Mouse (Mus musculus): ENCODE results near the gene Srcin1. TPM values are rescaled to one million over a fixed set of nuclear protein-coding genes. Genes with fewer than 3 reads are reported as not detected.

Srcin1 gene
- polyA plus RNA-seq, 1 experiment from 2014 or later, result 6.5 TPM

GRCm38 (mm10) chr11:97536835-97537579 is 39.0 kb downstream of the Srcin1 start:
- H3K9me3 ChIP-seq, result no peaks in the 10 kb centered on the region
- H3K4me1 ChIP-seq, result peaks cover 63% of the 10 kb centered on the region
- peak overlapping the region; percentile 55 for H3K4me2 ChIP-seq (replicated peaks)
- peak overlapping the region; percentile 35 for H3K4me3 ChIP-seq
- H3K36me3 ChIP-seq, result peaks cover 5% of the 10 kb centered on the region; the same call in 1 of the 2 replicates
- WGBS, result 1% methylated on average over 36 of the region's 36 CpGs
- peaks cover 82% of the 10 kb centered on the region for H3K27me3 ChIP-seq
- peak overlapping the region; percentile 46 for H3K9ac ChIP-seq (replicated peaks)
- no peak overlapping the region for H3K27ac ChIP-seq (replicated peaks)
- ATAC-seq (ENCODE audit: low FRiP score, low read depth), result peak; percentile 54; the same call in 1 of the 2 replicates

GRCm38 (mm10) chr11:97536083-97536747 is 39.8 kb downstream of the Srcin1 start:
- H3K4me1 ChIP-seq, result peaks cover 70% of the 10 kb centered on the region
- H3K4me2 ChIP-seq (replicated peaks), result peak overlapping the region; percentile 55
- ATAC-seq (ENCODE audit: low FRiP score, low read depth), result no peak
- H3K4me3 ChIP-seq, result peak overlapping the region; percentile 35; the same call in 1 of the 2 replicates
- no peak overlapping the region for H3K27ac ChIP-seq (replicated peaks)
- H3K9ac ChIP-seq (replicated peaks), result no peak overlapping the region
- H3K36me3 ChIP-seq, result peaks cover 5% of the 10 kb centered on the region; the same call in 1 of the 2 replicates
- no peaks in the 10 kb centered on the region for H3K9me3 ChIP-seq
- H3K27me3 ChIP-seq, result peaks cover 77% of the 10 kb centered on the region
- 16% methylated on average over 35 of the region's 35 CpGs for WGBS

GRCm38 (mm10) chr11:97535660-97536059 is 40.3 kb downstream of the Srcin1 start:
- ATAC-seq (ENCODE audit: low FRiP score, low read depth), result no peak
- Histone ChIP-seq H3K4me3 (no peak overlapping the region), H3K36me3 (peaks cover 5% of the 10 kb centered on the region; the same call in 1 of the 2 replicates), H3K4me2 (replicated peaks) (no peak overlapping the region), H3K9me3 (no peaks in the 10 kb centered on the region), H3K4me1 (peaks cover 66% of the 10 kb centered on the region), H3K9ac (replicated peaks) (no peak overlapping the region), H3K27me3 (peaks cover 76% of the 10 kb centered on the region), H3K27ac (replicated peaks) (no peak overlapping the region)
- 45% methylated on average over 5 of the region's 5 CpGs for WGBS

- no peak overlapping the region for H3K27ac ChIP-seq (replicated peaks)
- H3K4me3 ChIP-seq, result peak overlapping the region; percentile 21; the same call in 1 of the 2 replicates
- no peak for ATAC-seq (ENCODE audit: low FRiP score, low read depth)
- H3K9ac ChIP-seq (replicated peaks), result no peak overlapping the region
- H3K27me3 ChIP-seq, result peaks cover 80% of the 10 kb centered on the region
- 22% methylated on average over 5 of the region's 5 CpGs for WGBS
- no peak overlapping the region for H3K4me2 ChIP-seq (replicated peaks)
- H3K4me1 ChIP-seq, result peaks cover 62% of the 10 kb centered on the region
- H3K9me3 ChIP-seq, result no peaks in the 10 kb centered on the region
- peaks cover 8% of the 10 kb centered on the region; the same call in 1 of the 2 replicates for H3K36me3 ChIP-seq
Measured at GRCm38 (mm10) chr11:97535308-97535630, 40.7 kb downstream of the Srcin1 start.

GRCm38 (mm10) chr11:97534442-97535307 is 41.3 kb downstream of the Srcin1 start:
- Histone ChIP-seq H3K4me3 (peak overlapping the region; percentile 21), H3K4me2 (replicated peaks) (peak overlapping the region; percentile 38), H3K9ac (replicated peaks) (peak overlapping the region; percentile 29; the same call in 1 of the 2 replicates), H3K36me3 (peaks cover 9% of the 10 kb centered on the region), H3K4me1 (peaks cover 56% of the 10 kb centered on the region), H3K27me3 (peaks cover 81% of the 10 kb centered on the region), H3K27ac (replicated peaks) (no peak overlapping the region), H3K9me3 (no peaks in the 10 kb centered on the region)
- WGBS, result 5% methylated on average over 94 of the region's 95 CpGs
- no peak for ATAC-seq (ENCODE audit: low FRiP score, low read depth)

- H3K27ac ChIP-seq (replicated peaks), result no peak overlapping the region
- H3K27me3 ChIP-seq, result peaks cover 74% of the 10 kb centered on the region
- H3K9ac ChIP-seq (replicated peaks), result no peak overlapping the region
- H3K36me3 ChIP-seq, result peaks cover 9% of the 10 kb centered on the region
- peaks cover 53% of the 10 kb centered on the region for H3K4me1 ChIP-seq
- WGBS, result 27% methylated on average over 7 of the region's 7 CpGs
- ATAC-seq (ENCODE audit: low FRiP score, low read depth), result no peak
- no peak overlapping the region for H3K4me2 ChIP-seq (replicated peaks)
- no peak overlapping the region for H3K4me3 ChIP-seq
- H3K9me3 ChIP-seq, result no peaks in the 10 kb centered on the region
Measured at GRCm38 (mm10) chr11:97533653-97534052, 42.3 kb downstream of the Srcin1 start.

GRCm38 (mm10) chr11:97532950-97533582 is 42.9 kb downstream of the Srcin1 start:
- Histone ChIP-seq H3K4me1 (peaks cover 53% of the 10 kb centered on the region), H3K9ac (replicated peaks) (no peak overlapping the region), H3K4me2 (replicated peaks) (peak overlapping the region; percentile 63), H3K36me3 (peaks cover 9% of the 10 kb centered on the region), H3K27me3 (peaks cover 69% of the 10 kb centered on the region), H3K27ac (replicated peaks) (no peak overlapping the region), H3K9me3 (no peaks in the 10 kb centered on the region), H3K4me3 (no peak overlapping the region)
- WGBS, result 12% methylated on average over 17 of the region's 20 CpGs
- ATAC-seq (ENCODE audit: low FRiP score, low read depth), result peak; percentile 53

- Histone ChIP-seq H3K4me1 (peaks cover 47% of the 10 kb centered on the region), H3K9me3 (no peaks in the 10 kb centered on the region), H3K27me3 (peaks cover 62% of the 10 kb centered on the region), H3K27ac (replicated peaks) (no peak overlapping the region), H3K4me3 (no peak overlapping the region; the same call in 1 of the 2 replicates), H3K36me3 (peaks cover 9% of the 10 kb centered on the region), H3K9ac (replicated peaks) (peak overlapping the region; percentile 38; the same call in 1 of the 2 replicates), H3K4me2 (replicated peaks) (peak overlapping the region; percentile 63)
- WGBS, result 23% methylated on average over 8 of the region's 8 CpGs
- ATAC-seq (ENCODE audit: low FRiP score, low read depth), result no peak
Measured at GRCm38 (mm10) chr11:97532354-97532753, 43.6 kb downstream of the Srcin1 start.

GRCm38 (mm10) chr11:97531381-97532260 is 44.4 kb downstream of the Srcin1 start:
- Histone ChIP-seq H3K36me3 (peaks cover 10% of the 10 kb centered on the region), H3K4me2 (replicated peaks) (peak overlapping the region; percentile 63), H3K9me3 (no peaks in the 10 kb centered on the region), H3K4me3 (peak overlapping the region; percentile 35), H3K27ac (replicated peaks) (no peak overlapping the region), H3K27me3 (peaks cover 54% of the 10 kb centered on the region), H3K4me1 (peaks cover 40% of the 10 kb centered on the region), H3K9ac (replicated peaks) (peak overlapping the region; percentile 38)
- peak; percentile 72 for ATAC-seq (ENCODE audit: low FRiP score, low read depth)
- 8% methylated on average over 46 of the region's 46 CpGs for WGBS

GRCm38 (mm10) chr11:97530961-97531360 is 45.0 kb downstream of the Srcin1 start:
- ATAC-seq (ENCODE audit: low FRiP score, low read depth), result no peak
- peaks cover 37% of the 10 kb centered on the region for H3K4me1 ChIP-seq

More at GRCm38 (mm10) chr11:97530961-97531360, 45.0 kb downstream of the Srcin1 start:
- no peaks in the 10 kb centered on the region for H3K9me3 ChIP-seq
- no peak overlapping the region for H3K4me3 ChIP-seq
- H3K9ac ChIP-seq (replicated peaks), result no peak overlapping the region
- no peak overlapping the region for H3K4me2 ChIP-seq (replicated peaks)
- 68% methylated on average over 5 of the region's 5 CpGs for WGBS
- H3K36me3 ChIP-seq, result peaks cover 17% of the 10 kb centered on the region
- no peak overlapping the region for H3K27ac ChIP-seq (replicated peaks)
- peaks cover 48% of the 10 kb centered on the region for H3K27me3 ChIP-seq
